8 mouse cellular contexts compared by ENCODE assay signal in genomic region chr2:32083159-32084011, GRCm38 (mm10). TPM values are rescaled to one million over a fixed set of nuclear protein-coding genes. Genes with fewer than 3 reads are reported as not detected.
DNase-seq lines count a peak whose midpoint lies in the region; ATAC-seq lines count a peak whose summit lies in the region.

No protein-coding gene starts in this region.

- no peak for DNase-seq in frontal cortex, postnatal 10 days (ENCODE audit: low spot score in 2 of 2)
- peak; percentile 71 for DNase-seq in forebrain, embryonic 11.5 days (ENCODE audit: low spot score)
- DNase-seq in neural tube, embryonic 10.5 days (ENCODE audit: extremely low spot score, low spot score) = peak; percentile 57
- DNase-seq in thymus, adult 18-20 months = peak; percentile 74 to 78

- H3K4me1 ChIP-seq in forebrain, embryonic 11.5 days (replicated peaks; ENCODE audit: control insufficient read depth, insufficient read depth, low read length) = peaks cover 19% of the 10 kb centered on the region
- peaks cover 29% of the 10 kb centered on the region for H3K4me1 ChIP-seq in hindbrain, embryonic 13.5 days (replicated peaks)
- peaks cover 68% of the 10 kb centered on the region for H3K4me1 ChIP-seq in liver, embryonic 15.5 days (replicated peaks)

- peaks cover 55% of the 10 kb centered on the region for H3K27me3 ChIP-seq in forebrain, embryonic 11.5 days (ENCODE audit: control insufficient read depth, insufficient read depth, low read length)
- peaks cover 82% of the 10 kb centered on the region for H3K27me3 ChIP-seq in hindbrain, embryonic 13.5 days
- H3K27me3 ChIP-seq in liver, embryonic 15.5 days = peaks cover 28% of the 10 kb centered on the region

- peak overlapping the region; percentile 99 for H3K4me2 ChIP-seq in forebrain, embryonic 11.5 days (ENCODE audit: low read depth, low read length, severe bottlenecking)
- peak overlapping the region; percentile 100 for H3K4me2 ChIP-seq in hindbrain, embryonic 13.5 days
- peak overlapping the region; percentile 100 for H3K4me2 ChIP-seq in liver, embryonic 15.5 days

- under 1% methylated on average over 91 of the region's 91 CpGs for WGBS in forebrain, embryonic 11.5 days
- WGBS in hindbrain, embryonic 13.5 days = under 1% methylated on average over 80 of the region's 91 CpGs
- under 1% methylated on average over 90 of the region's 91 CpGs for WGBS in liver, embryonic 15.5 days (ENCODE audit: insufficient replicate concordance)

- no peaks in the 10 kb centered on the region for H3K9me3 ChIP-seq in forebrain, embryonic 11.5 days (ENCODE audit: control insufficient read depth, low read length)
- no peaks in the 10 kb centered on the region for H3K9me3 ChIP-seq in hindbrain, embryonic 13.5 days
- no peaks in the 10 kb centered on the region for H3K9me3 ChIP-seq in liver, embryonic 15.5 days (replicated peaks)

- H3K9ac ChIP-seq in forebrain, embryonic 11.5 days (ENCODE audit: low read length) = peak overlapping the region; percentile 20
- peak overlapping the region; percentile 70 for H3K9ac ChIP-seq in hindbrain, embryonic 13.5 days
- H3K9ac ChIP-seq in liver, embryonic 15.5 days = peak overlapping the region; percentile 95

- no peaks in the 10 kb centered on the region for H3K36me3 ChIP-seq in forebrain, embryonic 11.5 days (ENCODE audit: control insufficient read depth, insufficient read depth, low read length)
- no peaks in the 10 kb centered on the region for H3K36me3 ChIP-seq in hindbrain, embryonic 13.5 days
- H3K36me3 ChIP-seq in liver, embryonic 15.5 days (replicated peaks) = peaks cover 28% of the 10 kb centered on the region

- peak; percentile 20; the same call in 1 of the 2 replicates for ATAC-seq in frontal cortex, adult (ENCODE audit: low TSS enrichment)
- ATAC-seq in activated CD4-positive, CD25-positive, alpha-beta regulatory T cell, adult 4 months = peak; percentile 41
- no peak; the same call in 1 of the 2 replicates for ATAC-seq in forebrain, embryonic 11.5 days (replicated peaks; ENCODE audit: low FRiP score)
- no peak; the same call in 1 of the 2 replicates for ATAC-seq in hindbrain, embryonic 13.5 days (ENCODE audit: low FRiP score)
- ATAC-seq in liver, embryonic 15.5 days (ENCODE audit: insufficient read depth) = peak; percentile 77

- H3K27ac ChIP-seq in forebrain, embryonic 11.5 days (ENCODE audit: low read depth, low read length) = no peak overlapping the region
- H3K27ac ChIP-seq in hindbrain, embryonic 13.5 days = no peak overlapping the region
- H3K27ac ChIP-seq in liver, embryonic 15.5 days (replicated peaks) = peak overlapping the region; percentile 97

- H3K4me3 ChIP-seq in forebrain, embryonic 11.5 days (ENCODE audit: low read depth, low read length) = peak overlapping the region; percentile 56
- peak overlapping the region; percentile 68 for H3K4me3 ChIP-seq in hindbrain, embryonic 13.5 days
- peak overlapping the region; percentile 90 for H3K4me3 ChIP-seq in liver, embryonic 15.5 days (replicated peaks)

RNA-seq across cellular contexts. Expression of gene Fam78a, which starts 1.3 kb away (rescaled TPM):
- 10 to 100 TPM; 23.6 to 27.1 TPM for polyA plus RNA-seq in activated CD4-positive, CD25-positive, alpha-beta regulatory T cell, adult 4 months (2017; shearing (Covaris generic))
- 1.5 and 1.8 TPM in 2 replicates for polyA plus RNA-seq in forebrain, embryonic 11.5 days (2014; fragmentation: Nextera tagmentation; extraction: Ambion mirVana)
- polyA plus RNA-seq in hindbrain, embryonic 13.5 days (2015; fragmentation: Nextera tagmentation; extraction: Ambion mirVana) = 0.63 and 0.74 TPM in 2 replicates
- 11.4 TPM in 2 replicates for polyA plus RNA-seq in liver, embryonic 15.5 days (2015; fragmentation: Nextera tagmentation; extraction: Ambion mirVana)

RNA-seq across cellular contexts. Expression of gene Plpp7, which starts 11.9 kb away (rescaled TPM):
- polyA plus RNA-seq in activated CD4-positive, CD25-positive, alpha-beta regulatory T cell, adult 4 months (2017; shearing (Covaris generic)) = not detected
- 5.7 and 7.3 TPM in 2 replicates for polyA plus RNA-seq in forebrain, embryonic 11.5 days (2014; fragmentation: Nextera tagmentation; extraction: Ambion mirVana)
- polyA plus RNA-seq in hindbrain, embryonic 13.5 days (2015; fragmentation: Nextera tagmentation; extraction: Ambion mirVana) = 21.6 and 21.7 TPM in 2 replicates
- 1.9 and 2.0 TPM in 2 replicates for polyA plus RNA-seq in liver, embryonic 15.5 days (2015; fragmentation: Nextera tagmentation; extraction: Ambion mirVana)

Comparison
In these comparisons a context has a peak if more than half of its experiments do, and no peak if none do; other contexts are left out.
1. ATAC-seq: peak in frontal cortex, adult (single experiment), activated CD4-positive, CD25-positive, alpha-beta regulatory T cell, adult 4 months (single experiment) and liver, embryonic 15.5 days (single experiment); none in forebrain, embryonic 11.5 days (single experiment) and hindbrain, embryonic 13.5 days (single experiment).
2. DNase-seq: peak in forebrain, embryonic 11.5 days (single experiment), neural tube, embryonic 10.5 days (single experiment) and thymus, adult 18-20 months (2 of 2); none in frontal cortex, postnatal 10 days (0 of 2).
3. H3K9ac ChIP-seq: peak in every context shown above with its lines; median percentile 95 in liver, embryonic 15.5 days; 70 in hindbrain, embryonic 13.5 days; 20 in forebrain, embryonic 11.5 days.
4. Peak in every context shown above with its lines, with median percentiles within 50 percentile points of each other: H3K4me2 ChIP-seq and H3K4me3 ChIP-seq.